Mouse (Mus musculus) urinary bladder, postnatal 14 days (tissue): ENCODE data around the gene Wdr5.
"Not testable (repeated sequence)": the region's sequence is repeated elsewhere in the genome, so short reads cannot be mapped to it uniquely, and the experiment has no call there.

ENCODE experiments used
- DNase-seq: peaks from one replicate; pipeline ENCODE4 v3.0.0; 2021; ENCODE audit warnings: low spot score

Wdr5 gene

DNA sequence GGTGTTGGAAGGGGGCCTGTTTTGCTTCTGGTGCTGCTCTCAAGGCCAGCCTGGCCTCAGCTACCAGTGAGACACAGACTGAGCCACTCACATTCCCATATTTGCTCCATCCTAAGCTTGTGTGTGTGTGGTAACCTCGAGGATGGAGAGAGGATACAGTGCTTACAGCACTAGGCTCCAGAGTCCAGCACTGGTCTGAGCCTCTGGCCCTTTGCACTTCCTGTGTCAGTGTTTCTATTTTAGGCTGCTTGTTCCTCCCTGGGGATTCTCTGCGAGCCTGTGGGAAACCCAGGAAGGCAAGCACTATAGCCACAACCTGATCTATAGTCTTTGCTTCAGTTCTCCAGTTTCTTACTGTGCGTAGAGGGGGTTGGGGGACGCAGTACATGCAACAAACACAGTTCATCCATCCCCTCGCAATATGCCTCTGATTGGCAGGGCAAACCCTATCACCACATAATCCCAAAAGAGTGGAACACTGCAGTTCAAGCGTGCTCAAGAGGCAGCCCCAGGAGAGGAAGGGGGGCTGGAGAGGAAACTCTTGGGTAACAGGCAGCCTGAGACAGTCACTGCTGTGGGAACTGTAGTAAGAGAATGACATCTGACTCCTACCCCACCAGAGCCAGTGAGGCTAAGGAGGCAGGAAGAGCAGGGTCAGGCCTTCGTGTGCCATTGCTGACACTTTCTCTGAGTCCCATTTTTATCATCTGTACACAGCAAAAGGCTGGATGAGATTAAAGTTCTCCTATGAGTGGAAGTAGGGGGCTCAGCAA is 10.7 kb upstream of the Wdr5 start:
- no peak for DNase-seq

DNA sequence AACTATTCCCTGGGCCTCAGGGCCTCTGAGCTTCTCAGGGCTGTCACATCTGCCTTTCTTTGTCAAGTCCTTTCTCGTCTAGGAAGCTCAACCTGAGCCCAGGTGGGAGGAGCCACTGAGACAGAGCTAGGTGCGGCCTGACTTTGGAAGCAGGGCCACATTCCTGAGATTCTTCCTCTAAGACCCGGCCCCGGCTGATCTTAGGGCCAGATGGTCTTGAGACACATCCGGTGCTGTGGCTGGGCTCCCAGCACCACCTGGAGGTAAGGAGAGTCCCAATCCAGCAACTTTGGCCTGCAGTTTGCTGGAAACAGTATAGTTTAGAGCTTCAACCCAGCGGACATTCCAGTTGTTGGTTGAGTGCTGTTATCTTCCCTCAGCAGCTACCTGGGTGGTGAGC is 9.4 kb upstream of the Wdr5 start:
- DNase-seq = peak; percentile 73

GRCm38 (mm10) chr2:27506658-27507057 is 8.3 kb upstream of the Wdr5 start:
- not testable (repeated sequence) for DNase-seq

DNA sequence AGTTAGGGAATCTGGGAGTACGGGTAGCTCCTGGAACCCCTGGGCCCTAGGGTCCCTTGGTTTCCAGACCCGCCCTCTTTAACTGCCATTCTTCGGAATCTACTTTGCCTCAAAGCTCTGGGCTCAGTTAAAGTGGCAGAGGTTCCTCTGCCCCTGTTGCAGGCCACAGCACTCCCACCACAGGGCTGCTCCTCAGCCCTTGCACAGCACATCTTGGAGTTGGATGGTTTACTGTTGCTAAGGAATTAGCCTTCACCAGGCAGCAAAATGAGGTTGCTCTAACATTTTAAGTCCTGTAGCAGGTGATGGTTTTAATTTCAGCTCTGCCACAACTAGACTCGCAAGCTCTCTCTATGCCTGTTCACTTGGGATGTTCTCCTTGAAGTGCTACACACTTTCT is 7.4 kb upstream of the Wdr5 start, which contains the start of gene Brd3:
TSS of gene Brd3 (minus strand) at position 101 of the 400 bp plus-strand sequence.
- no peak for DNase-seq

DNA sequence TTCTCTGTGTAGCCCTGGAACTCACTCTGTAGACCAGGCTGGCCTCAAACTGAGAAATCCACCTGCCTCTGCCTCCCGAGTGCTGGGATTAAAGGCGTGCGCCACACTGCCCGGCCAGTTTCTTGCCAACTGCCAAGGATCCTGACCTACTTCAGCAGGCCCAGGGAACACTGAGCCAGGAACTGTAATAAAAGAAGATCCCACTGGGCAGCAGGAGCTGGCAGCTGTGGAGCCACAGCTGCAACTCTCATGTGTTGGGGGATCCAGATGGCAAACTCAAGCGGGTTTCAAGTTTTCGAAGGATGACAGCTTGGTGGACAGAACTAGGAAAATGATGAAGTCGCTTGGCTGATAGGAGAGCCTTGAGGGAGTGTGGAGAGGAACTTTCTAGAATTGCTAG is 4.3 kb upstream of the Wdr5 start:
- DNase-seq = no peak

DNA sequence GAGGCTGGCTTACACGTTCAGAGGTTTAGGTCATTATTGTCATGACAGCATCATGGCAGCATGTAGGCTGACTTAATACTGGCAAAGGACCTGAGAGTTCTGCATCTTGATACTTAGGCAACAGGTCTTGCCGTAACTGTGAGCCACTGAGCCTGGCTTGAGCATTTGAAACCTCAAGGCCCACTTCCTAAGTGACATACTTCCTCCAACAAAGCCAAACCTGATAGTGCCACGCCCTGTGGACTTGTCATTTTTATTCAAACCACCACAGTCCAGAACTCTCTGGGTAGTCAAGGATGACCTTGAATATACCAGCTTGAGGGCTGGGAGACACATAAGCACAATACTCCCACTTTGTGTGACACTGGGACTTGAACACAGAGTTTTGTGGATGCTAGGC is 2.0 kb upstream of the Wdr5 start:
- DNase-seq = no peak

- DNase-seq = no peak
Measured at GRCm38 (mm10) chr2:27513861-27514260, 1.1 kb upstream of the Wdr5 start.

DNA sequence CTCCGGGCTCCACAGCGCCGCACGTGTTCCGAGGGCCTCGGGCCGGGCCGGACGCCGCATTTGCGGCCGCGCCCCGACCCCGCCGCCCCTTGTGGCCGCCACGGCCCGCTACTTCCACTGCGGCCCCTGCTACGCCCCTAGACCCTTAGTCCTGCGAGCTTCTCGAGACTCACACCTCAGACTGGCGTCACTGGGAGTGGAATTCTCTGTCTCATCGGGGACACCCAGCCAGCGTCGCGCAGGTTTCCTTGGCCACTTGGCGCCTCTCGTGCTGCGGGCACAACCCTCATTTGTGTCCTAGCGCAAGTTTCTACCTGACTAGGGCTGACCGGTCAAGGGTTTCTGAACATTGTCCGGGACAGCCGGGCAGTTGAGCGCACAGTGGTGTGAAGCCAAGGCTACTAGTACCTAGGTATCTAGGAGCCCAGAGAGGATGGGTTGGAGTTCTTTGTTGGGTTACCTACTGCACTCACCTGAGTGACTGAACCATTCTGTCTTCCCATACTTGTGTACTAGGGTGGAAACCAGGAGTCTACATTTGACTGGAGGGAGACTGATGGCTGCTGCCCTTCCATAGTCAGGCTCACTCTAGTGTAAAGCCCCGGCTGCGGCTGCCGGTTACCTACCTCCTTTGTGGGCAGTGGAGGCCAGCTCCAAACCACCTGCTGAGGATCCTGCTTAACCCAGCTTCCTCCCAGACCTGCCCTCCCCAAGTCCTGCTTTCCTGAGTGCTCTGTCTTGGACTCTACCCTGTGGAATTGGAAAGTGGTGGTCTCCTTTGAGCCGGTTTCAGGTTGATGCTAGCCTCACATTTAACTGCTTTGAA is 597 bp downstream of the Wdr5 start:
- DNase-seq = peak; percentile 27

DNA sequence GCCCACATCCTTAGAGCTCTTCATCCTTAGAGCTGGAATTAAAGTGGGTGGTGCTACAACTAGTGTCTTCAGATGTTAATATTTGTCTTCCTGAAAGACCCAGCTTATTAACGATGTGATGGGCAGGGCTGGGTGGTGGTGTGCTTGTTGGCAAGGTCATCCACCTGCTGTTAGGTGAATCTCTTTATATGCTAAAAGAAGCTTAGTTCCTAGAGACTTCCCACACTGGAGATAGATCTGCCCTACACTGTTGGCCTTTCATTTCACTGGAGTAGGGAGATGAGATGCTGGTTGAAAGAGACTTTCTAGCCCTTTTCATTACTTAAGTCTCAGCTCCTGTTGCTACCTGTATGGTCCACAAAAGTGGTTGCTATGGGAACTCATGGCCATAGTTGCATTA is 1.3 kb downstream of the Wdr5 start:
- DNase-seq = no peak

DNA sequence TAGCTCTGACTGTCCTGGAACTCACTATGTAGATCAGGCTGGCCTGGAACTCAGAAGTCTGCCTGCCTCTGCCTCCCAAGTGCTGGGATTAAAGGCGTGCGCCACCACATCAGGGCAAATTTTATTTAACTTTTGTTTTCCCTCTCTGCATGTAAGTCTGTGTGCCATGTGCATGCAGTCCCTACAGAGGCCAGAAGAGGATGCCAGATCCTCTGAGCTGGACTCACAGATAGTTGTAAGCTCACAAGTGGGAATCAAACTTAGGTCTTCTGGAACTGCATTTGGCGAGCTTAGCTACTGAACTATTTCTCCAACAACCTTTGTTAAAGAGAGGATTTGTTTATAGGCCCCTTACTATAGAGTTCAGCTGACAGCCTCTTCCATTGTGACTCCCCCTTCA is 3.3 kb downstream of the Wdr5 start:
- no peak for DNase-seq

- not testable (repeated sequence) for DNase-seq
Measured at GRCm38 (mm10) chr2:27538455-27539330, 23.7 kb downstream of the Wdr5 start.

- no peak for DNase-seq
Measured at GRCm38 (mm10) chr2:27539336-27539735, 24.4 kb downstream of the Wdr5 start.

GRCm38 (mm10) chr2:27539772-27540514 is 25.0 kb downstream of the Wdr5 start:
- peak; percentile 98 for DNase-seq

GRCm38 (mm10) chr2:27540515-27540836 is 25.5 kb downstream of the Wdr5 start:
- no peak for DNase-seq

DNA sequence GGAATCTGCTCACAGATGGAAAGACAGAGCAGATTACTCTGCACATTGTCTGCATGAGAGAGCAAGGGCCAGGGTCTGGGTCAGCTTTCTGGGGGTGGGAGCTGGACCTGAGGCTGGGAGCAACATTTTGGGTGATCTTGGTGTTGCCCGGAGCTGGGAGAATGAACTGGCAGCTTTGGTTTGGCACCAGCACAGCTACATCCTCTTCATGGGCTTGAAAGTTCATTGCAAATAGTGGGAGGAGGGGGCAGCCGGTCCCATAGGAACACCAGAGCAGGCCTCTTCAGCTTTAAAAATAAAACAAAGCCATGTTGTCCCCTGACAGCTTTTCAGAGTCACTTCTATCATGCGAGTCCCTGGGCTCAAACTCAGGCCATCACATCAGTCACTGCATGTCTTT is 26.3 kb downstream of the Wdr5 start:
- no peak for DNase-seq

- no peak for DNase-seq
Measured at GRCm38 (mm10) chr2:27544613-27545012, 29.7 kb downstream of the Wdr5 start.

DNA sequence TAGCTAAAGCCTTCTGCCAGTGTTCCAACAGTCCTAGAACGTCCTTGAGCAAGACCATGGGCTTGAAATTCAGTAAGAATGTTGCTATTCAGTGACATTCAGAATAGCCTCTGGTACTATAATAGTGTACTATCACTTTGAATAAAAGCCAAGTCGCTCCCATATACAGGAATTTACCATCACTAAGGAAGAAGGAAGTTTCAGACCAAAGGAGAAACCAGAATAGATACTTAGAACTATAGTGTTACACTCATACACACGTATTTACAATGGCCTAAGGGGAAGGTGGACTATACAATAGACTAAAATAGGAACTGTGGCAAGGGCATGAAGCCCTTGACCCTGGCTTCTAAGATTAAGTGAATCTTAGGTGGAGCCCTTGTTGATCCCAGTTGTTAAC is 30.6 kb downstream of the Wdr5 start:
- not testable (repeated sequence) for DNase-seq

GRCm38 (mm10) chr2:27546041-27546440 is 31.1 kb downstream of the Wdr5 start:
- DNase-seq = not testable (repeated sequence)

- DNase-seq = no peak
Measured at GRCm38 (mm10) chr2:27547326-27547725, 32.4 kb downstream of the Wdr5 start.

DNA sequence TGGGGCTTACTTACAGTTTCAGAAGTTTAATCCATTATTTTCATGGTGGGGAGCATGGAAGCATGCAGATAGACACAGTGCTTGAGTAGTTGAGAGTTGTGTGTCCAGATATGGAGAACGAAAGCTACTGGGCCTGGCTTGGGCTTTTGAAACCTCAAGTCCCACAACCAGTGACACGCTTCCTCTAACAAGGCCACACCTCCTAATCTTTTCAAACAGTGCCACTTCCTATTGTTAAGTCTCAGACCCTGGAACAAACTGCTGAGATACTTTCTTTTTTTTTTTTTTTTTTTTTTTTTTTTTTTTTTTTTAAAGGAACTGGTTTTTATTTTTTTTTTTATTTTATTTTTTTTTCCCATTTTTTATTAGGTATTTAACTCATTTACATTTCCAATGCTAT is 33.0 kb downstream of the Wdr5 start:
- DNase-seq = no peak

DNA sequence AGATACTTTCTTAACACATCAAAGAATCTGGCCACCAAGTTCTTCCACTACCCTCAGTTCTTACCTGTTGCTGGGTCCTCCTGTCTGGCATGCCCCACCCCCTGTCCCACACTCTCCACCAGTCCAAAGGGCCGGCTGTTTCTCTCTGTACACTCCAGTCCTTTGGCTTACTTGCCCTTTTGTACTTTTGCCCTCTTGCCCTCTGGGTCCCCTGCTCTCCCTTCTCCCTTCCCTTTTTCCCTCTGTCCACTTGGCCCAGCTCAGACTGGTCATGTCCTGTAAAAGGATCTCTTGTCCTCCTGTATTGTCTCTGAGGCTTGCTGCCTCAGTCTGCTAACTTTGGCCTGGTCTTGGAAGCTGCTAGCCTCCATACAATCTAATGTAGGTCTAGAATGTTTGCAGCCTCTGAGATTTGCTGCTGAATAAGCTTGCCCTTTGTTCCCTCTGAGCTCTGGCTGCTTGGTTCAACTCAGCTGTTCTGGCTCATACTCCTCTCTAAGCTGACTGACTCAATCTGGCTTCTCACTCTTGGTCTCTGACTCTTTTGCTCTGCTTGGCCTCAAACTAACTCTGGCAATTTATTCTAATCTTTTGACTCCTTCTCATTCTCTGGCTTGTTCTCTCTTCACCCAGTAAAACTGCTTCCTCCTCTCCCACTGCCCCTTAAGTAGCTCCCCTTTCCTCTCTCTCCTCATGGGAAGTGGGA is 33.9 kb downstream of the Wdr5 start:
- DNase-seq = no peak
